Mouse (Mus musculus) gastrocnemius, postnatal 25 days (tissue): ENCODE data around the gene Cul4b. TPM values are rescaled to one million over a fixed set of nuclear protein-coding genes. Genes with fewer than 3 reads are reported as not detected.

Experiments used
- total RNA-seq, 2 experiments: library from RNA; stranded (reverse); gene quantifications; 1 replicate in 1 of 2; 2 replicates in 1 of 2; pipeline ENCODE4 v1.2.3; 2021

The Cul4b gene
- total RNA-seq, 2 experiments from 2014 or later, result 7.9 to 9.8 TPM

Other genes with a start within 250 kb of the Cul4b start
- gene Lamp2, start 119.7 kb downstream of the Cul4b start, total RNA-seq, result 10 to 100 TPM; 60.1 to 68.8 TPM
- 10 to 100 TPM; 41.4 to 43.4 TPM for gene Mcts1, start 24.4 kb upstream of the Cul4b start, total RNA-seq
- gene C1galt1c1, start 58.9 kb upstream of the Cul4b start, total RNA-seq, result 1 to 10 TPM; 8.6 to 9.6 TPM
- not detected for gene 6030498E09Rik, start 196.5 kb upstream of the Cul4b start, total RNA-seq